Mouse (Mus musculus) embryo, embryonic 11.5 days (tissue): ENCODE data around the gene Zfp472.
"Not testable (repeated sequence)": the region's sequence is repeated elsewhere in the genome, so short reads cannot be mapped to it uniquely, and the experiment has no call there.

Source experiments
- DNase-seq: peaks from one replicate; pipeline ENCODE4 v3.0.0-alpha.2; 2012; ENCODE audit warnings: low read depth, low spot score

The Zfp472 gene

GRCm38 (mm10) chr17:32998492-32998891 lies 32.9 kb downstream of the Zfp472 start:
- DNase-seq: no peak

GRCm38 (mm10) chr17:33008337-33008736 lies 42.7 kb downstream of the Zfp472 start:
- DNase-seq: no peak

- not testable (repeated sequence) for DNase-seq
These were observed 54.8 kb downstream of the Zfp472 start for GRCm38 (mm10) chr17:33020434-33020833.
